Mouse (Mus musculus): Measurements from ENCODE around the gene Dctd.

GRCm38 (mm10) chr8:48109856-48110780, 11.2 kb downstream of the Dctd start:
- TF ChIP-seq CTCF (IDR thresholded peaks at IDR 0.05; ENCODE audit: low read depth, low read length) (no peak), POLR2AphosphoS5 (IDR thresholded peaks at IDR 0.05; ENCODE audit: insufficient replicate concordance, low read depth, low read length) (no peak)
